Mouse (Mus musculus) liver, postnatal 0 days (tissue): ENCODE results near the gene Ergic2.

ENCODE experiments used
- CTCF ChIP-seq: sonication (generic); IDR thresholded peaks from 2 replicates; pipeline ENCODE4 v1.5.1; 2016; ENCODE audit warnings: antibody characterized with exemption, low read depth
- EP300 ChIP-seq: IDR thresholded peaks from 2 replicates; pipeline ENCODE4 v1.6.1; 2016; ENCODE audit warnings: antibody characterized with exemption, low read depth, mild to moderate bottlenecking

GRCm38 (mm10) chr6:148199177-148199576, 13.0 kb downstream of the Ergic2 start:
- TF ChIP-seq CTCF: no peak
- no peak for TF ChIP-seq EP300
